Mouse (Mus musculus): Measurements from ENCODE around the gene Lama2. TPM values are rescaled to one million over a fixed set of nuclear protein-coding genes. Genes with fewer than 3 reads are reported as not detected.

Gene Lama2
- 0.07 TPM for polyA plus RNA-seq (2017; shearing (Covaris generic))

DNA sequence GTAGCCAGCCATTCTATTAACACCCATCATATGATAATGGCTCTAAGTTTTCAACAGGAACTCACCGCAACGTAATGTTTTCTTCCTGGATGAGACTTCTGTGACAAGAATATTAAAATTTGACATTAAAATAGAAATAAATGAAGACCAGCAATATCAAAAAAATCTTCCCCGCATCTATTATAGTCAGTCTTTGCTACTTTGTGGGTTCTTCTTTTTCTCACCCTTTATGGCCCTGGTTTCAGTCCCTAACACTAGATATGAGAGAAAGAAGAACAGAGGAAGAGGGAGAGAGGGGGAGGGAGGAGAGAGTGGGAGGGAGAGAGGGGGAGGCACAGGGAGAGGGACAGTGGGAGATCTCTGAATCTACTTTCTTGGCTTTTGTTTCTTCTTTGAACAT lies at the start of gene Lama2:
Lama2 (minus strand) TSS at position 101 of the 400 bp plus-strand sequence.

Measured in CD4-positive, CD25-positive, alpha-beta regulatory T cell (primary cell).